Mouse (Mus musculus) heart, embryonic 13.5 days (tissue): ENCODE results near the gene Comt. TPM values are rescaled to one million over a fixed set of nuclear protein-coding genes. Genes with fewer than 3 reads are reported as not detected.
A peak's percentile ranks its signal among the peaks of the same experiment; 100 is the strongest.

Source experiments
- ATAC-seq: fragments of 200-750 bp; cut with Nextera tagmentation; 2 replicates; pipeline ENCODE4 v1.8.0; 2017; ENCODE audit warnings: moderate TSS enrichment; ENCODE audit not compliant: insufficient number of reproducible peaks, low FRiP score, low TSS enrichment; ENCODE audit errors: extremely low read depth
- H3K27ac ChIP-seq: fragments of 300-500 bp; sonication (generic); replicated peaks from 2 replicates; pipeline ENCODE4 v1.5.1; 2015; ENCODE audit warnings: moderate library complexity, mild to moderate bottlenecking, inconsistent platforms
- H3K27me3 ChIP-seq: fragments of 300-500 bp; sonication (generic); replicated peaks from 2 replicates; pipeline ENCODE4 v1.6.1; 2015; ENCODE audit warnings: mild to moderate bottlenecking, inconsistent platforms
- H3K36me3 ChIP-seq: fragments of 300-500 bp; sonication (generic); 2 replicates; pipeline ENCODE4 v1.6.1; 2015; ENCODE audit warnings: mild to moderate bottlenecking, inconsistent platforms
- H3K4me1 ChIP-seq: fragments of 300-500 bp; sonication (generic); 2 replicates; pipeline ENCODE4 v1.6.1; 2015; ENCODE audit warnings: inconsistent platforms
- H3K4me2 ChIP-seq: fragments of 300-500 bp; sonication (generic); 2 replicates; pipeline ENCODE4 v1.6.1; 2015; ENCODE audit warnings: inconsistent platforms, mild to moderate bottlenecking, moderate library complexity
- H3K4me3 ChIP-seq: fragments of 300-500 bp; sonication (generic); 2 replicates; pipeline ENCODE4 v1.5.1; 2015; ENCODE audit warnings: moderate library complexity, mild to moderate bottlenecking, inconsistent platforms
- H3K9ac ChIP-seq: fragments of 300-500 bp; sonication (generic); 2 replicates; pipeline ENCODE4 v1.6.1; 2015; ENCODE audit warnings: inconsistent platforms, mild to moderate bottlenecking, moderate library complexity
- H3K9me3 ChIP-seq: fragments of 300-500 bp; sonication (generic); 2 replicates; pipeline ENCODE4 v1.6.1; 2016; ENCODE audit warnings: inconsistent platforms
- WGBS: fragments of 180-500 bp; shearing (Covaris S2); methylation state at CpG from one replicate; pipeline ENCODE4 v1.1.7; 2015; ENCODE audit warnings: mixed read lengths; 5-methylcytosine and 5-hydroxymethylcytosine counted together
- polyA plus RNA-seq: library from polyadenylated mRNA; unstranded; fragments of >200 nt; fragmentation: Nextera tagmentation; extraction: Ambion mirVana; gene quantifications from 2 replicates; pipeline ENCODE4 v1.2.1, GENCODE M21; 2015

The Comt gene
- 101 and 108 TPM in 2 replicates for polyA plus RNA-seq

DNA sequence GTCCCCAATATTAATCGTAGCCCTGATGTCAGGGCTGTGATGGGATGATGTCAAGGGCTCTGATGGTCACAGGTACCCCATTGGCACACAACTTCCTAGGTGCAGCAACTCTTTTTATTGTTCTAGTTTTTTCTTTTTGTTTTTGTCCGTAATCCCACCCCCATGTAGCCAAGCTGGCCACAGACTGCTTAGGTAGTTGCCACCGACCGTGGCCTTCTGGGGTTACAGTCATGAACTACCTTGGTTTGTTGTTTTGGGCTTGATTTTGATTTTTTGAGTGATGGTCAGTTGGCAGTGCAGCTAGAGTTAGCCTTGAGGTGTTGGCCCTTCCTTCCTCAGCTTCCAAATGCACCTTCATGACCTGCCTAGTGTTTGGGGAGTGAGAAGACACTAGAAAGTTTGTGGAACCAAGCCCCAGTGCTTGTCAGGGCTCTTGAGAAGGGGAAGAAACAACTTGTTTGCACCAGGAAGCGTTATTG, at the start of gene Comt:
Comt (minus strand) TSS at position 51 of the 479 bp plus-strand sequence.
- peak within 1 kb of the TSS; percentile 84 for H3K27ac ChIP-seq
- WGBS: 56% methylated on average over 5 of the region's 5 CpGs
- no peaks in the 10 kb centered on the region for H3K9me3 ChIP-seq
- H3K9ac ChIP-seq: peak within 1 kb of the TSS; percentile 97
- H3K4me1 ChIP-seq: peaks cover 61% of the 10 kb centered on the region
- peak within 1 kb of the TSS; percentile 92 for H3K4me3 ChIP-seq
- ATAC-seq: no peak
- H3K4me2 ChIP-seq: peak within 1 kb of the TSS; percentile 95
- H3K27me3 ChIP-seq: no peaks in the 10 kb centered on the region
- peaks cover 22% of the 10 kb centered on the region for H3K36me3 ChIP-seq

DNA sequence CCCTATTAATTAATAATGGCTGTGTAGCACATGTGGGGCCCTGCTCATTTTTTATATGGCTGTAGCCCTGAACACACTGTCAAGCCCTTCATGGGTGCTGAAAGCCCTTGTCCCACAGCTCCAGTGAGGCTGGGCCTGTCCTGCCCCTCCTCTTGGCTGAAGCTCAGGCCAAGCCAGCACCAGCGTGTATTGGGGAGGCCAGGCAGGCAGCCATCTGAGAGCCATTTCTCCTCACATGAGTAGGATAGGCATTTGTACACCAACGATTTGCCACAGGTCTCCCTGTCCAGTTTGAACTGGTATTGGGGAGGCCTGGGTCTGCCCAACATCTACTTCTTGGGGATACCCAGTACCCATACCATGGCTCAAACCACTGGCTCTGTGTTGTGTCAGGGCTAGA, 47.4 kb upstream of the Comt start:
- peaks cover 59% of the 10 kb centered on the region for H3K36me3 ChIP-seq
- H3K4me1 ChIP-seq: peaks cover 11% of the 10 kb centered on the region; the same call in 1 of the 2 replicates
- no peak for ATAC-seq
- no peak overlapping the region for H3K27ac ChIP-seq
- H3K9me3 ChIP-seq: no peaks in the 10 kb centered on the region
- no peak overlapping the region for H3K4me3 ChIP-seq
- no peak overlapping the region for H3K4me2 ChIP-seq
- 85% methylated on average over 2 of the region's 2 CpGs for WGBS
- no peaks in the 10 kb centered on the region for H3K27me3 ChIP-seq
- no peak overlapping the region for H3K9ac ChIP-seq

DNA sequence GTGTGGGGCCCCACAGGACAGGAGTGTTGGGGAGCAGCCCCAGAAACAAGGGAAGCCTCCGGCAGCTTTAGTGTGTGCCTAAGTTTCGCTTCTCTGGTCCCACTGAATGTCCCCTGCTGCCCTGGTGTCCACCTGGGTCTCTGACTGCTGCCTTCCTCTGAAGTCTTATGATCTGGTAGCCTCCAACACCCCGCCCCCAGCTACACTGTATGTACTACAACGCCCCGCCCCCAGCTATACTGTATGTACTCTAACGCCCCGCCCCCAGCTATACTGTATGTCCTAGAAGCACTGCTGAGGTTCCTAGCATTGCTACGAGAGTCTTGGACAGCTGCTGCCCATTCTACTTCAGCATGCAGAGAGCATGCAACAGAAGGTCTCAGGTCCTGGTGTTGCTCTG, 46.3 kb upstream of the Comt start:
- Histone ChIP-seq H3K27ac (no peak overlapping the region), H3K27me3 (no peaks in the 10 kb centered on the region), H3K4me1 (peaks cover 11% of the 10 kb centered on the region; the same call in 1 of the 2 replicates), H3K4me3 (no peak overlapping the region), H3K36me3 (peaks cover 62% of the 10 kb centered on the region), H3K4me2 (no peak overlapping the region), H3K9me3 (no peaks in the 10 kb centered on the region), H3K9ac (no peak overlapping the region)
- no peak for ATAC-seq
- WGBS: 83% methylated on average over 8 of the region's 8 CpGs

DNA sequence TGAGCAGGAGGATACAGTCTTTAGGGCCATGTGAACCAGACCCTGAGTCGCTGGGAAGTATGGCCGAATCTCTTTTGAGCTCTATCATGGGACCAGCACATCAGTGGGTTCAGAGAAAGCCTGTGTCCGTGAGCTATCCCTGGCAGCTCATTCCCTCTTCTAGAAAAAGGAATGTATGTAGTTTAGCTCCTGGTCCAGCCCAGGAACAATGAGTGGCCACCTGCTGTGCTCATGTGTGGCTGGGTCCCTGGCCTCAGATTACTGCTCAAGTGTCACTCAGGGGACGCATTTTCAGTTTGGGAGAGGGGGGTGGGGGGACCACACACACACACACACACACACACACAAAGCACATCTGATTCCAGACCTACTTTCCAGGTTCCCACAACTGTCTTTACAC, 45.8 kb upstream of the Comt start:
- no peak for ATAC-seq
- no peaks in the 10 kb centered on the region for H3K27me3 ChIP-seq
- peaks cover 11% of the 10 kb centered on the region; the same call in 1 of the 2 replicates for H3K4me1 ChIP-seq
- WGBS: 69% methylated on average over 4 of the region's 4 CpGs
- no peak overlapping the region for H3K4me2 ChIP-seq
- H3K9ac ChIP-seq: no peak overlapping the region
- H3K9me3 ChIP-seq: no peaks in the 10 kb centered on the region
- no peak overlapping the region for H3K4me3 ChIP-seq
- no peak overlapping the region for H3K27ac ChIP-seq
- peaks cover 57% of the 10 kb centered on the region for H3K36me3 ChIP-seq

DNA sequence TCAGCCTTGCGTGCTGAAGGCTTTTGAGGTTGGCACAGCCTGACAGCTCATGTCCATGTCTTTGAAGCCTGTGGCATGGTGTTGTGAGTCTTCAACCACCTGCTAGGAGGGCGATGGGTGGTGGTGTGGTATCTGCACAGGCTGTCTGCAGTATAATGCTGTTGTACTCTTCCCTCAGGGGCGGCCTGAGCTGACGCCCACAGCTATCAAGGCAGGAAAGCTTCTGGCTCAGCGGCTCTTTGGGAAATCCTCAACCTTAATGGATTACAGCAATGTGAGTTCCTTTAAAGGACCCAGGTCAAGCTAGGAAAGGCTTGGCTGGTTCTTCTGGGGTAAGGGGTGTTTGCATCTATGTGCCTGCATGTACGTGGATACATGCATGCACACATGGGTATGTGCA, 45.3 kb upstream of the Comt start:
- no peak overlapping the region for H3K4me3 ChIP-seq
- no peak overlapping the region for H3K4me2 ChIP-seq
- peaks cover 57% of the 10 kb centered on the region for H3K36me3 ChIP-seq
- H3K4me1 ChIP-seq: peaks cover 11% of the 10 kb centered on the region; the same call in 1 of the 2 replicates
- no peaks in the 10 kb centered on the region for H3K9me3 ChIP-seq
- WGBS: 78% methylated on average over 6 of the region's 6 CpGs
- no peak overlapping the region for H3K27ac ChIP-seq
- no peak for ATAC-seq
- no peaks in the 10 kb centered on the region for H3K27me3 ChIP-seq
- no peak overlapping the region for H3K9ac ChIP-seq

DNA sequence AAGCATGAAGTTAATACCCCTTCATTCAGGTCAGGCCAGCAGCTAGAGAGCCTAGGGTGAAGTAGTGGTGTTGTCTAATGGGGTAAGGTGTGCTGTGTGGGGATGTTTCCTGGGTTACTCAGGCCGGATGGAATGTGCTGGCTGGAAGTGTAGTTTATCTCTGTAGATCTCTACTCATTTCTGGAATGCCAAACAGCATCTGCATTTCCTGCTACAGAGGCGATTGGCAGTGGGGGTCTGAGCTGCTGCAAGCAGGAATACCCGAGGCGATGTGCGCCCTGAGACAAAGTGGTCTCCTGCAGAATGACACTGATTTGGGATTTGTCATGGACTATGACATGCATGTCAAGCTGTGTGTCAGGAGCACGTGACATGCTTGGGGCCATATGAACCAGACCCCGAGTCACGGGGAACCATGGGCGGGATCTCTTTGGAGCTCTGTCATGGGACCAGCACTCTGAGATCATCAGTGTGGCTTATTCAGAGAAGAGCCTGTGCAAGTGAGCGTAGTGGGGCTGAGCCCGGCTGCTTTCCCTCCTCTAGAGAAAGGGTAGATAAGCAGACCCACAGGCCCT, 44.8 kb upstream of the Comt start:
- H3K9me3 ChIP-seq: no peaks in the 10 kb centered on the region
- H3K4me2 ChIP-seq: no peak overlapping the region
- no peak overlapping the region for H3K27ac ChIP-seq
- H3K27me3 ChIP-seq: no peaks in the 10 kb centered on the region
- H3K4me1 ChIP-seq: peaks cover 11% of the 10 kb centered on the region; the same call in 1 of the 2 replicates
- no peak overlapping the region for H3K4me3 ChIP-seq
- H3K9ac ChIP-seq: no peak overlapping the region
- 48% methylated on average over 11 of the region's 11 CpGs for WGBS
- peaks cover 60% of the 10 kb centered on the region for H3K36me3 ChIP-seq
- no peak for ATAC-seq

DNA sequence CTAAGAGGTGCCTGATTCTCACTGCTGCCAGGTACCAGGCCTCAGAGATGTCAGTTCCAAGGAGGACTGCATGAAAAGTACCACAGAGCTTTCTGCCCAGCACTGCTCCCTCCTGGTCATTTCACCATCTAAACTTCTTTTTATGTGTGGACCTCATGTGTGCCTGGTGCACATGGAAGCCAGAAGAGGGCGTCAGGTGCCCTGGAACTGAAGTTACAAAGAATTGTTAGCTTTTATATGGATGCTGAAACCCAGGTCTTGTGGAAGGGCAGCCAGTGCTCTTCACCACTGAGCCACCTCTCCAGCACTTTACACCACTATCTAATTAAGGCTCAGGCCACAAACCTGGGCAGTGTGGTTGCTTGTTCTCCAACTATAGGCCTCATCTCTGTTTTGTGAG, 44.2 kb upstream of the Comt start:
- peaks cover 11% of the 10 kb centered on the region; the same call in 1 of the 2 replicates for H3K4me1 ChIP-seq
- no peaks in the 10 kb centered on the region for H3K27me3 ChIP-seq
- ATAC-seq: no peak
- H3K9ac ChIP-seq: no peak overlapping the region
- WGBS: 31% methylated on average over 1 of the region's 1 CpGs
- no peak overlapping the region for H3K4me3 ChIP-seq
- peaks cover 54% of the 10 kb centered on the region for H3K36me3 ChIP-seq
- no peak overlapping the region for H3K4me2 ChIP-seq
- H3K27ac ChIP-seq: no peak overlapping the region
- H3K9me3 ChIP-seq: no peaks in the 10 kb centered on the region

DNA sequence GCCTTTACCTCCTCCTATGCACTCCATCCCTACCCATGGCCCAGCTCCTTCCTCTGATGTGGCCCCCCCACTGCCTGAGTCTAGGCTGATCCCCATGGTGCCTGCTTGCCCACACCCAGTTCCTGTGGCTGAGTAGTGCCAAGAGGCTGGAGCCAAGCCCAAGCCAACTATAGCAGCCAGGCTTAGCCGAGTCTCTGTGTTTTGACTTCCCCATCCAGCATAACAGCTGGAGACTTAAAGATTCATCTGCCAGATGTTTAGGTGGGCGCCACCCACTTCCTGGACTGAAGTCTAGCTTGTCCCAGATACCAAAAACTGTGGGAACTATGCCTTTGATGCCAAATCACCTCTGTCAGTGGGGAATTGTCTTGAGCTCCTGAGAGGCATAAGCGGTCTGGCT, 37.6 kb upstream of the Comt start:
- ATAC-seq: no peak
- H3K9ac ChIP-seq: no peak overlapping the region
- no peak overlapping the region for H3K27ac ChIP-seq
- H3K4me2 ChIP-seq: no peak overlapping the region
- peaks cover 11% of the 10 kb centered on the region for H3K36me3 ChIP-seq
- 60% methylated on average over 3 of the region's 3 CpGs for WGBS
- H3K4me3 ChIP-seq: no peak overlapping the region
- H3K27me3 ChIP-seq: peaks cover 6% of the 10 kb centered on the region
- H3K4me1 ChIP-seq: peaks cover 24% of the 10 kb centered on the region
- H3K9me3 ChIP-seq: no peaks in the 10 kb centered on the region

DNA sequence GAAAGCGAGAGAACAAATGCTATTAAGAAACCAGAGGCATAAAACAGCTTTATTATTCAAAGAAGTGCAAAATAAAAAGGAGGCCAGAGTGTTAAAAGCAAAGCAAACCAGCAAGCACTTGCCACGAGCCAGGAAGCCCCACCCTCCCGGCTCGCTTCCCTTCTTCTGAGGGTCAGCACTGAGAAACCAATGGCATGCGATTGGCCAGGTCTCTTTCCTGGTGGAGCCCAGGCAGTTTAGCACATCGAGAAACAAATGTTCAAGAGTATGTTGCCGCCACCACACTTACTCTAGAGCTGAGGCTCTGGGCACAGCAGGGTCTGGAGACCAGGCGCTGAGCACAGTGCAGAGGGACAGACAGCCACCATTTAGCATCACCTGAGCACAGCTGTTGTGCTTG, 35.9 kb upstream of the Comt start:
- H3K9ac ChIP-seq: no peak overlapping the region
- H3K4me3 ChIP-seq: no peak overlapping the region
- no peak for ATAC-seq
- peaks cover 11% of the 10 kb centered on the region for H3K27me3 ChIP-seq
- no peak overlapping the region for H3K4me2 ChIP-seq
- no peak overlapping the region for H3K27ac ChIP-seq
- peaks cover 29% of the 10 kb centered on the region for H3K4me1 ChIP-seq
- 54% methylated on average over 8 of the region's 8 CpGs for WGBS
- H3K9me3 ChIP-seq: no peaks in the 10 kb centered on the region
- H3K36me3 ChIP-seq: peaks cover 11% of the 10 kb centered on the region

DNA sequence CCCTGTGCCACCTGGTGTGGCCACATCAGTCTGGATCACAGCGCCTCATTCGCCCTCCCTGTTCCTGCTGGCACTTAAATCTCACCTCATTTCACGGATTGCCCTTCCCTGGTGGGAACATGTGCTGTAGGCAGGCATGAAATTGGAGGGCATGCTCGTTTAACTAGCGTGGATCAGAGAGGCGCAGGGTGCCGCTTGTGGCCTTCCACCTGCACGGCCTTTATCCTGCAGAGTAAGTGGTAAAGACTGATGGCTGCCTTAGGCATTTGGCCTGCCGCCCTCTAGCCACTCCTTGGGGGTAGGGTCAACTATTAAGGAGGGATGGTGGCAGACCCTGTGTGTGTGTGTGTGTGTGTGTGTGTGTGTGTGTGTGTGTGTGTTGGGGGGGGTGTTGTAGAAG, 35.4 kb upstream of the Comt start:
- WGBS: 75% methylated on average over 9 of the region's 9 CpGs

DNA sequence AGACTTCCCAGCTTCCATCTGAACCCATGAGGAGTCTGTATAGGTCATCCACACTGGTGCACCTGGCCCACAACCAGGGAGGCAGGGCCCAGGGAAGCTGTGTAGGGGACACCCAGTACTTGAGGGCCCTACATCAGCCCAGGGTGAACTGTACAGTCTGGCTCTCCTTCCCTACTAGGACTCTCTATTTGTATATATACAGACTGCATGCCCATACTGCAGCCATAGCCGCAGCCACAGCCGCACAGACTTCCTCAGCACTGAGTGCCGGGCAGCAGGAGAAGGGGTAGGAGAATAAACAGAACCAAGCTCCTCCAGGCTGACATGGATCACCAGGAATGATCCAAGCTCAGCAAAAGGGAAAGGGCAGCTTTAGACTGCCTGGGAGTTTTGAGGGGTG, 34.2 kb upstream of the Comt start:
- Histone ChIP-seq H3K4me3 (no peak overlapping the region), H3K27me3 (peaks cover 12% of the 10 kb centered on the region), H3K9me3 (no peaks in the 10 kb centered on the region), H3K27ac (no peak overlapping the region), H3K9ac (no peak overlapping the region), H3K4me2 (no peak overlapping the region), H3K36me3 (peaks cover 25% of the 10 kb centered on the region), H3K4me1 (peaks cover 29% of the 10 kb centered on the region)
- no peak for ATAC-seq
- 95% methylated on average over 3 of the region's 3 CpGs for WGBS

More for the DNA sequence above, 35.4 kb upstream of the Comt start:
- H3K36me3 ChIP-seq: peaks cover 17% of the 10 kb centered on the region
- peaks cover 12% of the 10 kb centered on the region for H3K27me3 ChIP-seq
- peaks cover 29% of the 10 kb centered on the region for H3K4me1 ChIP-seq
- H3K9ac ChIP-seq: no peak overlapping the region
- H3K4me3 ChIP-seq: no peak overlapping the region
- no peak for ATAC-seq
- H3K4me2 ChIP-seq: no peak overlapping the region
- no peak overlapping the region for H3K27ac ChIP-seq
- no peaks in the 10 kb centered on the region for H3K9me3 ChIP-seq

DNA sequence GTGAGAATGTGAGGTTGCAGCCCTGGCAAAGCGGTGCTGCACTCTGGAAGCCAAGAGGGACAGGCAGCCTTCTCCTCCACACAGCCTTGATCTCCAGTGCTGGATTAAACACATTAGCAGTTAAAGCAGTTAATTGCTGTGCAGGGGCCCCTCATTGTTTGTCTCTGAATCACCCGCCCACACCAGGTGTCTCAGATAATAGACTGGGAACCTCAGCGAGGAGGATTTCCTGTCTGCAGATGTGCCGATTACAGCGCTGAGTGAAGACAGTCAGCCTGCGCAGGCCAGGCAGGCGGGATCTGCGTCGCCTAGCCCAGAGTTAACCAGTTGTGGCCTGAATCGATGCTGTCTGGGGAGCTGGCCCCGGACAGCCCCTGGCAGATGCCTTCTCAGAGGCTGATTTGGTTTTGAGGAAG, 33.3 kb upstream of the Comt start:
- 12% methylated on average over 11 of the region's 11 CpGs for WGBS
- H3K9ac ChIP-seq: 0 out of 2 replicates have a peak overlapping the region, but pooled peaks have one; percentile 34
- peaks cover 29% of the 10 kb centered on the region for H3K4me1 ChIP-seq
- peak overlapping the region; percentile 50; the same call in 1 of the 2 replicates for H3K27ac ChIP-seq
- no peak for ATAC-seq
- 0 out of 2 replicates have a peak overlapping the region, but pooled peaks have one; percentile 4 for H3K4me3 ChIP-seq
- peaks cover 12% of the 10 kb centered on the region for H3K27me3 ChIP-seq
- H3K4me2 ChIP-seq: peak overlapping the region; percentile 49
- no peaks in the 10 kb centered on the region for H3K9me3 ChIP-seq
- peaks cover 29% of the 10 kb centered on the region for H3K36me3 ChIP-seq
